Mouse (Mus musculus) testis, adult 2 months (tissue): ENCODE results near the gene Optn.

Source experiments
- CTCF ChIP-seq: fragments of 200-500 bp; IDR thresholded peaks from 2 replicates; pipeline ENCODE4 v1.5.1; 2012; ENCODE audit warnings: low read depth, mild to moderate bottlenecking, inconsistent platforms, low read length, moderate library complexity; ENCODE audit not compliant: control insufficient read depth, insufficient read depth, insufficient replicate concordance
- POLR2A ChIP-seq: fragments of 200-500 bp; IDR thresholded peaks from 2 replicates; pipeline ENCODE4 v1.6.1; 2012; ENCODE audit warnings: low read depth, mild to moderate bottlenecking, inconsistent platforms, low read length, moderate library complexity; ENCODE audit not compliant: control insufficient read depth

DNA sequence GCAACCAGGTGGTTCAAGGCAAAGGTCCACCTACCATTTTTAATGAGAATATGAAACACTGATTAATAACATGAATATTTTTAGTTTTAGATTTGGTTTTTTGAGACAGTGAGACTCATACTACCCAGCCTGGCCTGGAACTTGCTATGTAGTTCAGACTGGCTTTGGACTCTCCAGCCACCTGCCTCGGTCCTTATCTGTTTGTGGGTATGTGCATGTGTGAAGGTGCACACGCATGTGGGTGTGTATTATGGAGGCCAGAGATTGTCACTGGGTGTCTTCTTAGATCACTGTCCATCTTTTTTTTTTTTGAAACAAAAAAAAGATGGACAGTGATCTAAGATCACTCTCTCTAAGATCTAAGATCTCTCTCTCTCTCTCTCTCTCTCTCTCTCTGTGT is 13.3 kb downstream of the Optn start:
- TF ChIP-seq POLR2A (no peak), CTCF (no peak)
